Mouse (Mus musculus) embryonic facial prominence, embryonic 11.5 days (tissue): ENCODE results near the gene Atp11b. TPM values are rescaled to one million over a fixed set of nuclear protein-coding genes. Genes with fewer than 3 reads are reported as not detected.
A peak's percentile ranks its signal among the peaks of the same experiment; 100 is the strongest.

Experiments
- ATAC-seq: fragments of 200-750 bp; cut with Nextera tagmentation; replicated peaks from 2 replicates; pipeline ENCODE4 v1.8.0; 2017; ENCODE audit warnings: low read depth; ENCODE audit not compliant: insufficient number of reproducible peaks, low FRiP score, low TSS enrichment
- DNase-seq: peaks from one replicate; pipeline ENCODE4 v3.0.0-alpha.2; 2015; ENCODE audit warnings: low spot score
- H3K27ac ChIP-seq: fragments of 300-500 bp; sonication (generic); replicated peaks from 2 replicates; pipeline ENCODE4 v1.5.1; 2014; ENCODE audit warnings: mild to moderate bottlenecking, low read depth, low read length, control low read depth
- H3K27me3 ChIP-seq: fragments of 300-500 bp; sonication (generic); 2 replicates; pipeline ENCODE4 v1.6.1; 2014; ENCODE audit warnings: mild to moderate bottlenecking, low read length, moderate library complexity, mixed read lengths; ENCODE audit not compliant: control insufficient read depth, insufficient read depth
- H3K36me3 ChIP-seq: fragments of 300-500 bp; sonication (generic); replicated peaks from 2 replicates; pipeline ENCODE4 v1.6.1; 2014; ENCODE audit warnings: low read depth, mild to moderate bottlenecking, low read length, moderate library complexity, mixed read lengths; ENCODE audit not compliant: control insufficient read depth, insufficient read depth
- H3K4me1 ChIP-seq: fragments of 300-500 bp; sonication (generic); 2 replicates; pipeline ENCODE4 v1.6.1; 2014; ENCODE audit warnings: low read length, mixed read lengths; ENCODE audit not compliant: control insufficient read depth, insufficient read depth
- H3K4me2 ChIP-seq: fragments of 300-500 bp; sonication (generic); 2 replicates; pipeline ENCODE4 v1.6.1; 2014; ENCODE audit warnings: low read depth, mild to moderate bottlenecking, control low read depth, low read length, moderate library complexity
- H3K4me3 ChIP-seq: fragments of 300-500 bp; sonication (generic); 2 replicates; pipeline ENCODE4 v1.5.1; 2014; ENCODE audit warnings: low read depth, low read length, control low read depth
- H3K9ac ChIP-seq: fragments of 300-500 bp; sonication (generic); replicated peaks from 2 replicates; pipeline ENCODE4 v1.6.1; 2014; ENCODE audit warnings: mild to moderate bottlenecking, control low read depth, low read length
- H3K9me3 ChIP-seq: fragments of 300-500 bp; sonication (generic); replicated peaks from 2 replicates; pipeline ENCODE4 v1.6.1; 2016; ENCODE audit warnings: mild to moderate bottlenecking, low read length, inconsistent platforms, mixed read lengths; ENCODE audit not compliant: control insufficient read depth
- WGBS: fragments of 180-500 bp; shearing (Covaris S2); extraction: QIAGEN DNeasy Blood & Tissue Kit; methylation state at CpG from one replicate; pipeline ENCODE4 v1.1.7; 2014; 5-methylcytosine and 5-hydroxymethylcytosine counted together
- polyA plus RNA-seq: library from polyadenylated mRNA; unstranded; fragments of >200 nt; fragmentation: Nextera tagmentation; extraction: Ambion mirVana; gene quantifications from 2 replicates; pipeline ENCODE4 v1.2.1, GENCODE M21; 2014

Gene Atp11b
- polyA plus RNA-seq = 32.4 and 34.6 TPM in 2 replicates

GRCm38 (mm10) chr3:35753825-35754767, at the start of gene Atp11b:
TSS of gene Atp11b (plus strand) at chr3:35754106.
- DNase-seq (peak; percentile 91), ATAC-seq (peak; percentile 96)
- H3K4me1 ChIP-seq = no peaks in the 10 kb centered on the region
- WGBS = under 1% methylated on average over 66 of the region's 114 CpGs
- peak within 1 kb of the TSS; percentile 86 for H3K9ac ChIP-seq
- peak within 1 kb of the TSS; percentile 82 for H3K4me3 ChIP-seq
- peak within 1 kb of the TSS; percentile 85 for H3K27ac ChIP-seq
- no peaks in the 10 kb centered on the region for H3K9me3 ChIP-seq
- no peaks in the 10 kb centered on the region for H3K36me3 ChIP-seq
- H3K4me2 ChIP-seq = peak within 1 kb of the TSS; percentile 54
- H3K27me3 ChIP-seq = no peaks in the 10 kb centered on the region

- H3K36me3 ChIP-seq = no peaks in the 10 kb centered on the region
- H3K27ac ChIP-seq = no peak overlapping the region
- no peak overlapping the region for H3K4me2 ChIP-seq
- H3K9ac ChIP-seq = no peak overlapping the region
- ATAC-seq (no peak), DNase-seq (no peak)
- H3K9me3 ChIP-seq = no peaks in the 10 kb centered on the region
- no peak overlapping the region for H3K4me3 ChIP-seq
- WGBS = 77% methylated on average over 4 of the region's 4 CpGs
- H3K27me3 ChIP-seq = no peaks in the 10 kb centered on the region
- no peaks in the 10 kb centered on the region for H3K4me1 ChIP-seq
These were observed 49.6 kb upstream of the Atp11b start for GRCm38 (mm10) chr3:35704328-35704613.

DNA sequence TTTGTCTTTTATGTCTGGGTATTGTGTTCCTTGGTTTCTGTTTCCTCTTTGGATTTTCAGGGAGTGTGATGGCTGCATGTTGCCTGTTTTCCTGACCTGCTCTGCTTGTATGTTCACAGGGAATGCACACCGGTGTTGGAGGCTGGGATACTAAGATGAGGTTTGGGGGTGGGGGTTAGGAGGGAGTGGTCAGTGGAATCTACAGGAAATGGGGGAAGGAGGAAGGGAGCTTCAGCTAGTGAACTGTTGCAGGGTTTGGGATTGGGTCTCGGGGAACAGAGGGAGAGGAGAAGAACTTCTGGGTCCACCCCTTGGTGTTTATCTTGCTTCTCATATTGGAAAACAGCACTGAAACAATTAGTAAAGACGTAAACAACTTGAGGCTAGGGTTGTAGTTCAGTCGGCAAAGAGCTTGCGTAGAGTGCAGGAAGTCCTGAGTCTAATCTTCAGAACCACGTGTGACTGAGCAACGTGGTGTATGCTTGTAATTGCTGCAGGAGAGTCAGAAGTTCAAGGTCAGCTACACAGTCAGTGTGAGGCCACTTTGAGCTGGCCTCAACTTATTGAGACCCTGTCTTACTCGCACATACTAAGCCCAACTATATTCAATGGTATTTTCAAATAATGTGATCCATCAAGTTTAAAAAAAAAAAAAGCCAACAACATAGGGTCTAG, 34.2 kb upstream of the Atp11b start:
- no peak overlapping the region for H3K9ac ChIP-seq
- H3K4me2 ChIP-seq = no peak overlapping the region
- no peak overlapping the region for H3K4me3 ChIP-seq
- H3K27ac ChIP-seq = no peak overlapping the region
- WGBS = 71% methylated on average over 8 of the region's 8 CpGs
- no peaks in the 10 kb centered on the region for H3K4me1 ChIP-seq
- no peaks in the 10 kb centered on the region for H3K36me3 ChIP-seq
- DNase-seq (no peak), ATAC-seq (no peak)
- H3K27me3 ChIP-seq = no peaks in the 10 kb centered on the region
- H3K9me3 ChIP-seq = no peaks in the 10 kb centered on the region

- DNase-seq (peak; percentile 26), ATAC-seq (no peak)
- H3K27ac ChIP-seq = no peak overlapping the region
- H3K9ac ChIP-seq = no peak overlapping the region
- H3K4me1 ChIP-seq = no peaks in the 10 kb centered on the region
- no peaks in the 10 kb centered on the region for H3K36me3 ChIP-seq
- H3K4me2 ChIP-seq = no peak overlapping the region
- H3K4me3 ChIP-seq = no peak overlapping the region
- H3K9me3 ChIP-seq = no peaks in the 10 kb centered on the region
- WGBS = 65% methylated on average over 3 of the region's 3 CpGs
- no peaks in the 10 kb centered on the region for H3K27me3 ChIP-seq
These were observed 33.1 kb upstream of the Atp11b start for GRCm38 (mm10) chr3:35720801-35721200.

DNA sequence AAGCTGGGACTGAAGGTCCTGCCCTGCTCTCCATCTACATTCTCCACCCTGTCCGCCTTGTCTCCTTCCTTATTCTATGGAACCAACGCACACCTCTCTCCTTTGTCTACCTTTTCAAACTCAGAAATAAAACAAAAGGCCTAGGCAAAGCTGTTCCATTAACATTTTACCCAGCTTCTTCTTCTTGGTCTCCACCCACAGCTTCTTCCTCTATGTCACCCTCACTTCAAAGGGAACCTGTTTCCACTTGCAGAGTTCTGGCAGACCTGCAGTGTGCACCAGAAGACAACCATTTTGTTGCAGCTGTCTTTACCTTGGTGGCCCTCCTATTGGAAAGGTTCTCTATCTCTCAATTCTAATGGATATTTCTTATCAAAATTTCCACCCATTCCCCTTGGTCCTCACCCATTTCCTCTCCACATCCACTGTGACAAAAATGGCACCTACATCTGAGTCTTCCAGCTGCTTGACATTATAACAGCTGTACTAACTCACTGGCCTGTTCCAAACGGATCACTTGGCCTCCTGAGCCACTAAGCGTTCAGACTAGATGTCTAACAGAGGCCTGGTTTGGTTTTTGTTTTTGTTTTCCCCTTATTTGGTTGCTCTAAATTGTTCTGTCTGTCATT, 32.0 kb upstream of the Atp11b start:
- DNase-seq (no peak), ATAC-seq (no peak)
- no peak overlapping the region for H3K27ac ChIP-seq
- H3K4me2 ChIP-seq = no peak overlapping the region
- WGBS = 86% methylated on average over 4 of the region's 4 CpGs
- no peak overlapping the region for H3K4me3 ChIP-seq
- no peaks in the 10 kb centered on the region for H3K4me1 ChIP-seq
- H3K27me3 ChIP-seq = no peaks in the 10 kb centered on the region
- no peak overlapping the region for H3K9ac ChIP-seq
- H3K36me3 ChIP-seq = no peaks in the 10 kb centered on the region
- H3K9me3 ChIP-seq = no peaks in the 10 kb centered on the region

DNA sequence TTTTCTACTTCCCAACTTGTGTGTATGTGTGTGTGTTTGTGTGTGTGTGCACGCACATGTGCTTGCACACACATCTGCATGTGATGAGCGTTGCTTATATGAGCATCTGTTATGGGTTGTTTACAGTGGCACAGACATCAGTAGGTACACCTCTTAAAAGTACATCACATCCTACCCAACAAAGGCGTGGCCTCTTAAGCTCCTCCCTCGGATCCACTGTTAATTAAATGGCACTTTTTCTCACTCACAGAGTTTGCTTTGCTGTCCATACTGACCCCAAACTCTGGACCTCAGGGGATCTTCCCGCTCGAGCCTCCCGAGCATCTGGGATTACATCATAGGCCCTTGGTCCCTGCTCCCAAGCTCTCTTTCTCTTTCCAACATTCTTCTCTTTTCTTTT, 31.1 kb upstream of the Atp11b start:
- Histone ChIP-seq H3K27me3 (no peaks in the 10 kb centered on the region), H3K9me3 (no peaks in the 10 kb centered on the region), H3K4me1 (no peaks in the 10 kb centered on the region), H3K4me2 (no peak overlapping the region), H3K27ac (no peak overlapping the region), H3K9ac (no peak overlapping the region), H3K4me3 (no peak overlapping the region), H3K36me3 (no peaks in the 10 kb centered on the region)
- 84% methylated on average over 7 of the region's 7 CpGs for WGBS
- no peak for DNase-seq
- ATAC-seq = no peak

DNA sequence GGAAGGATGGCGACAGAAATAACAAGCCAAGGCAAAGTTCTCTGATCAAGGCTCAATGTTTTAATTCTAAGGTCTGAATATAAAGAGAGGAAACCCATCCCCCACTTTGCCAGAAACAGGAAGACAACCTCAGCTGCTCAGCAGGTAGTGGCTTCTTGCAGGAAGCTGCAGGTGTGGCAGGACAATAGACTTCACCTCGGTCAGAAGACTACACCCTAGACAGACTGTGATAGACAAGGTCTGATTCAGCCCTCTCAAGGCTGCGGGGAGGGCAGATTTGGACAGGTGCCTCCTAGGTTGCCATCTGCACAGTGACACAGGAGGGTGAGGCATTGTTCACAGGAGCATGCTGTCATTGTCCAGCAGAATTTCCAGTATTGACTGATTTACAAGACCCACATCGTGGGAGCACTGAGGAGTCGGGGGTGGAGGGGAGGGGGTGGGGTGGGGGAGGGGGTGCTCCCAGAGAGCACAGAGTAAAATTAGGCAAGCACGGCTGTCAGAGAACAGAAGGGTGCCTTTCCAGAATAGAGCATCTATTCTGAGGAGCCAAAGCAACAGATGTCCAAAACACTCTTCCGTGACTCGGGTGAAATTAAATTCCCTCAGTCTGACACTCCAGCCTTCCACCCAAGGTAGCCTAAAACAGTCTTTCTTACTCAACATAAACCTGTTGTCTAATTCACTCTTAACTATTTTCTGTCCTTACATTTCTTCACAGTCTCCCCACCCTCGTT, 30.2 kb upstream of the Atp11b start:
- 67% methylated on average over 9 of the region's 9 CpGs for WGBS
- ATAC-seq = no peak
- H3K9me3 ChIP-seq = no peaks in the 10 kb centered on the region

More for the DNA sequence above, 30.2 kb upstream of the Atp11b start:
- no peak overlapping the region for H3K9ac ChIP-seq
- no peaks in the 10 kb centered on the region for H3K27me3 ChIP-seq
- no peak overlapping the region for H3K4me3 ChIP-seq
- no peak overlapping the region for H3K4me2 ChIP-seq
- DNase-seq = no peak
- H3K36me3 ChIP-seq = no peaks in the 10 kb centered on the region
- H3K27ac ChIP-seq = no peak overlapping the region
- H3K4me1 ChIP-seq = no peaks in the 10 kb centered on the region
